Mouse (Mus musculus) forebrain, embryonic 12.5 days (tissue): ENCODE measurements at regions not wholly inside any gene's neighbourhood (a gene's known extent, or its start where the extent isn't known, plus 50 kb on each side); places are given as distances from the start of the nearest gene placed in this dataset.
"Not testable (repeated sequence)": the region's sequence is repeated elsewhere in the genome, so short reads cannot be mapped to it uniquely, and the experiment has no call there.

Experiments
- ATAC-seq: fragments of 200-750 bp; cut with Nextera tagmentation; 2 replicates; pipeline ENCODE4 v1.8.0; 2017; ENCODE audit warnings: moderate TSS enrichment; ENCODE audit not compliant: low FRiP score
- H3K27ac ChIP-seq: fragments of 300-500 bp; sonication (generic); 2 replicates; pipeline ENCODE4 v1.5.1; 2016; ENCODE audit warnings: mild to moderate bottlenecking
- H3K27me3 ChIP-seq: fragments of 300-500 bp; sonication (generic); 2 replicates; pipeline ENCODE4 v1.6.1; 2016; ENCODE audit warnings: mild to moderate bottlenecking
- H3K36me3 ChIP-seq: fragments of 300-500 bp; sonication (generic); replicated peaks from 2 replicates; pipeline ENCODE4 v1.6.1; 2016; ENCODE audit warnings: mild to moderate bottlenecking
- H3K4me1 ChIP-seq: fragments of 300-500 bp; sonication (generic); 2 replicates; pipeline ENCODE4 v1.6.1; 2016
- H3K4me2 ChIP-seq: fragments of 300-500 bp; sonication (generic); 2 replicates; pipeline ENCODE4 v1.6.1; 2016; ENCODE audit warnings: mild to moderate bottlenecking, moderate library complexity
- H3K4me3 ChIP-seq: fragments of 300-500 bp; sonication (generic); replicated peaks from 2 replicates; pipeline ENCODE4 v1.5.1; 2016; ENCODE audit warnings: mild to moderate bottlenecking
- H3K9ac ChIP-seq: fragments of 300-500 bp; sonication (generic); 2 replicates; pipeline ENCODE4 v1.6.1; 2016; ENCODE audit warnings: mild to moderate bottlenecking
- H3K9me3 ChIP-seq: fragments of 300-500 bp; sonication (generic); 2 replicates; pipeline ENCODE4 v1.6.1; 2016
- WGBS: fragments of 180-500 bp; shearing (Covaris S2); methylation state at CpG from one replicate; pipeline ENCODE4 v1.1.7; 2016; 5-methylcytosine and 5-hydroxymethylcytosine counted together

DNA sequence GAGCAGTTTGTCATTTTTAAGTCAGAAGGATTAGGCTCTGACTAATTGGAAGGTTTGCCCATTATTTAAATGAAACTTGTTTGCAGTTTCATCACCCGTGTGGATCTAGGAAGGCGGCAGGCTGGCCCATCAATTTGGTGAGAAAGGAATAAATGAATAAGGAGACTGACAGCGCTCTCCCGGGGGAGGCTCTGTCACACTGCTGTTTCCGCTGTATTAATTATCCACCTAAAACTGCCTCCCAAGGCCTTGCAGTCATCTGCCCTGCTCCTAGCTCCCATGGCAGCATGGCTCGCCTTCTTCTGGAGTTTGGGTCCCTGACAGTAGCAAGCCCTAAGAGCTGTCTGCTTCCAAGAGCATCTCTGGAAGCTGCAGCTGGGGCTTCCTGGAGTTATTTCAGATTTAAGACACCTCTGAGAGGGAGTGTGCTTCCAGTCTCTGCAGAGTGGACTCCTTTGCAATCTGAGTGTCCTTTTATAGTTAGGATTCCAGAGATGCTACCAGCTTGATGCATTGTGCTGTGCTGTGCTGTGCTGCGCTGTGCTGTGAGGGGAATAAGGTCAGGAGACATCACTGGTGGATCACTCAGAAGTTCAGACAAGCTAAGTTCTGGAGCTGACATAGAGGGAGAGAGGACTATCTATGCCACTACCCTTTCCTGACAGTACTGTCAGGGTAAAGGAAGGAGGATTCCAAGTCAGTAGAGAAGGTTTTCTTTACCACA, 452.9 kb upstream of the Arid1b start:
- Histone ChIP-seq H3K27ac (no peak overlapping the region), H3K36me3 (no peaks in the 10 kb centered on the region), H3K27me3 (no peaks in the 10 kb centered on the region), H3K4me1 (peaks cover 10% of the 10 kb centered on the region), H3K4me2 (no peak overlapping the region), H3K9ac (no peak overlapping the region), H3K4me3 (no peak overlapping the region), H3K9me3 (no peaks in the 10 kb centered on the region)
- WGBS = 19% methylated on average over 7 of the region's 7 CpGs
- peak; percentile 63 for ATAC-seq

- Histone ChIP-seq H3K4me3 (no peak overlapping the region), H3K4me1 (peaks cover under 1% of the 10 kb centered on the region; the same call in 1 of the 2 replicates), H3K9ac (no peak overlapping the region), H3K36me3 (no peaks in the 10 kb centered on the region), H3K4me2 (no peak overlapping the region), H3K9me3 (no peaks in the 10 kb centered on the region), H3K27ac (no peak overlapping the region), H3K27me3 (no peaks in the 10 kb centered on the region)
- no peak for ATAC-seq
- 47% methylated on average over 2 of the region's 2 CpGs for WGBS
Observed at GRCm38 (mm10) chr17:4546579-4546978, 447.6 kb upstream of the Arid1b start.

GRCm38 (mm10) chr17:4553026-4553425, 441.1 kb upstream of the Arid1b start:
- H3K27ac ChIP-seq, H3K4me2 ChIP-seq, ATAC-seq, H3K36me3 ChIP-seq, H3K4me3 ChIP-seq, H3K27me3 ChIP-seq, H3K4me1 ChIP-seq, H3K9me3 ChIP-seq, H3K9ac ChIP-seq: not testable (repeated sequence)
- 87% methylated on average over 4 of the region's 4 CpGs for WGBS

DNA sequence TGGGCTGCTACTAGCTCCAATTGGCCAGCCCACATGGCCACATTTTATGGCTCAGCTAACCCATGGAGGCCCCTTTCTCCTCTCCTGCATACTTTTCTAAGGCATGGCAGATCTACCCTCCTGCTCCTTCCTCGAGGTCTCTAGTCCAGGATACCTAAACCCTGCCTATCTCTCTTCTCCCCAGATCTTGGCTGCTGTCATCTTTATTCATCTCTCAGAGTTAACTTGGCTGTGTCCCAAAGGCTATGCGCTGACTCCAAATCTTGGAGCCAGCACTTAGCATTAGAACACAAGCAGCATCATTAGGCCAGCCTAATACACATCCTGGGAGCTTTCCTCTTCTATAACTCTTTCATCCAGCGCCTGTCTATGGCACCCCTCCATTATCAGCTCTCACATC, 430.5 kb upstream of the Arid1b start:
- no peaks in the 10 kb centered on the region for H3K4me1 ChIP-seq
- no peaks in the 10 kb centered on the region for H3K27me3 ChIP-seq
- H3K9me3 ChIP-seq = no peaks in the 10 kb centered on the region
- no peak for ATAC-seq
- H3K9ac ChIP-seq = no peak overlapping the region
- H3K4me2 ChIP-seq = no peak overlapping the region
- H3K36me3 ChIP-seq = no peaks in the 10 kb centered on the region
- no peak overlapping the region for H3K4me3 ChIP-seq
- 82% methylated on average over 3 of the region's 3 CpGs for WGBS
- H3K27ac ChIP-seq = no peak overlapping the region

GRCm38 (mm10) chr17:4576883-4577282, 417.2 kb upstream of the Arid1b start:
- no peaks in the 10 kb centered on the region for H3K36me3 ChIP-seq
- ATAC-seq = no peak
- WGBS = 70% methylated on average over 5 of the region's 5 CpGs
- no peak overlapping the region for H3K9ac ChIP-seq
- no peak overlapping the region for H3K4me2 ChIP-seq
- no peak overlapping the region for H3K27ac ChIP-seq
- no peaks in the 10 kb centered on the region for H3K9me3 ChIP-seq
- H3K4me1 ChIP-seq = no peaks in the 10 kb centered on the region
- no peak overlapping the region for H3K4me3 ChIP-seq
- no peaks in the 10 kb centered on the region for H3K27me3 ChIP-seq

- ATAC-seq = no peak
- 89% methylated on average over 11 of the region's 11 CpGs for WGBS
- H3K27me3 ChIP-seq = no peaks in the 10 kb centered on the region
Observed at GRCm38 (mm10) chr17:4581851-4582250, 412.3 kb upstream of the Arid1b start.

DNA sequence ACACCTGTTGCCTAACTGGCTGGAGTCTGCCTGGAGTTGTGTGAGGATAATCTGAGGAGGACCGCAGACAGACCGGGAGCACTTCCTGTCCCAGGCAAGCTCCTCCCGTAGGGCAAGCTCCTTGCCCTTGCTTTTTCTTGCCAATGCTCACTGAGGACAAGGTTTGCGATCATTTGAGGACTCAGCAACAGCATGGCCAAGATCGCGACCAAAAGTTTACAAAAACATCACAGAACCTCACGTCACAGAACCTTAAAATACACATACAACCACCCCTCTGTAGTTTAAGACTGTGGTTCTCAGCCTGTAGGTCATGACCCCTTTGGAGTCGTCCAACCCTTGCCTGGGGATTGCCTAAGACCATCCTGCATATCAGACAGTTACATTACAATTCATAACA, 383.7 kb upstream of the Arid1b start:
- H3K9me3 ChIP-seq = 0 out of 2 replicates have a peak, but pooled peaks cover 3% of the 10 kb centered on the region
- H3K27me3 ChIP-seq = no peaks in the 10 kb centered on the region
- no peak for ATAC-seq
- H3K9ac ChIP-seq = no peak overlapping the region
- no peak overlapping the region for H3K27ac ChIP-seq
- no peaks in the 10 kb centered on the region for H3K4me1 ChIP-seq
- WGBS = 94% methylated on average over 8 of the region's 8 CpGs
- H3K4me3 ChIP-seq = no peak overlapping the region
- no peaks in the 10 kb centered on the region for H3K36me3 ChIP-seq
- no peak overlapping the region for H3K4me2 ChIP-seq

More at GRCm38 (mm10) chr17:4581851-4582250, 412.3 kb upstream of the Arid1b start:
- Histone ChIP-seq H3K36me3 (no peaks in the 10 kb centered on the region), H3K4me3 (no peak overlapping the region), H3K9ac (no peak overlapping the region), H3K4me1 (no peaks in the 10 kb centered on the region), H3K27ac (no peak overlapping the region), H3K4me2 (no peak overlapping the region), H3K9me3 (no peaks in the 10 kb centered on the region)

DNA sequence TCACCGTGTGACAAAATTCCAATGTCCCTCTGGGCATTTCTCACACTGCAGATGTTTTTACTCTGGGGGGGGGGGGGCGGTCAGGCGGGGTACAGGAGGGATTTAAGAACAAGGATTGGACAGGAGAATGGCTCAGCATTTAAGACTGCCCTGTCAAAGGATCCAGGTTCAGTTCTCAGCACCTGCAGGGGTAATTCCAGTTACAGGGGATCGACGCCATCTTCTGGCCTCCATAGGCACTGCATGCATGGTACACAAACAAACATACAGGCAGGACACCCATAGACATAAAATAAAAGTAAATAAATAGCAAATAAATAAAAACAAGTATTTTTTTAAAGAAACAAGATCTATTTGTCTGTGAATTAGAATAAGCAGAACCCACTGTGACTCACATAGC, 383.1 kb upstream of the Arid1b start:
- Histone ChIP-seq H3K36me3 (no peaks in the 10 kb centered on the region), H3K4me3 (no peak overlapping the region), H3K4me2 (no peak overlapping the region), H3K4me1 (no peaks in the 10 kb centered on the region), H3K27ac (no peak overlapping the region), H3K9me3 (0 out of 2 replicates have a peak, but pooled peaks cover 3% of the 10 kb centered on the region), H3K27me3 (no peaks in the 10 kb centered on the region), H3K9ac (no peak overlapping the region)
- no peak for ATAC-seq
- 88% methylated on average over 5 of the region's 5 CpGs for WGBS

- H3K27ac ChIP-seq = no peak overlapping the region
- ATAC-seq = no peak
- H3K4me2 ChIP-seq = no peak overlapping the region
- no peak overlapping the region for H3K9ac ChIP-seq
- no peaks in the 10 kb centered on the region for H3K36me3 ChIP-seq
- H3K9me3 ChIP-seq = 0 out of 2 replicates have a peak, but pooled peaks cover 3% of the 10 kb centered on the region
- WGBS = 87% methylated on average over 2 of the region's 2 CpGs
- H3K4me1 ChIP-seq = no peaks in the 10 kb centered on the region
- no peak overlapping the region for H3K4me3 ChIP-seq
- no peaks in the 10 kb centered on the region for H3K27me3 ChIP-seq
Observed at GRCm38 (mm10) chr17:4611711-4612110, 382.4 kb upstream of the Arid1b start.

DNA sequence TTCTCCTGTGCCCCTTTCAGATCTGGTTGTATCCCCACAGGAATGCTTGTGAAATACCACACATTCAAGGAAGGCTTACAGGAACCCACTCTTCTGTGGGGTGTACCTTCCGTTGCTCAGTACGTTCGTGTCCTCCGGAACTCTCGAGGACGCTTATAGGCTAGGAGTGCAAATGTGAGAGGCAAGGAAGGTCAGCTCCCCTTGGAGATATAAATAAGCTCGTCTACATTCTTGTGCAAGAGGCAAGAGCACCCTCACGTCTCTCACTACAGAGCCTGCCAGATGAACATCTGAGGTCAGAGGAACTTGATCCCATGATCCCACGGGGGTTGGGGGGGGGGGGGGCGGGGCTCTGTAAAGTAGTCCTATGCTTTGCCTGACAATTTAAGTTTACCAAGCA, 382.0 kb upstream of the Arid1b start:
- WGBS = 71% methylated on average over 10 of the region's 10 CpGs
- Histone ChIP-seq H3K4me3 (no peak overlapping the region), H3K36me3 (no peaks in the 10 kb centered on the region), H3K9me3 (0 out of 2 replicates have a peak, but pooled peaks cover 3% of the 10 kb centered on the region), H3K4me2 (no peak overlapping the region), H3K27me3 (no peaks in the 10 kb centered on the region), H3K9ac (no peak overlapping the region), H3K4me1 (no peaks in the 10 kb centered on the region), H3K27ac (no peak overlapping the region)
- ATAC-seq = no peak

DNA sequence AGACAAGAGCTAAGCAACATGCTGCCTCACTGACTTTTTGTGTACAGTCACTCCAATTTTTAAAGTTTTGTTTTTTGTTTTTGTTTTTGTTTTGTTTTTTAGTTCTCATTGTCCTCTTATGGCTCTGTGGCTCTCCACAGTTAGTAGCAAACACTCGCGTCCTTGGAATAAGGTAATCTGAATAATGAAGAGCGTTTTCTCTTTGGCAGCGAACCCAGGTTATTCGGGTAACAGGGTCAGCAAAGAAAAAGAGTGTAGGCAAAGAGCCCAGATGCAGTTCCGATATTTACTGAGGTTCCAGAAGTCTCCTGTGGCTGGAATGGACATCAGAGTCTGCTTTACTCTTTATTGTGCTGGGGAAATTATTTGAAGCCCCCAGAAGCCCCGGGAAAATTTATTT, 381.4 kb upstream of the Arid1b start:
- Histone ChIP-seq H3K27ac (no peak overlapping the region), H3K36me3 (no peaks in the 10 kb centered on the region), H3K4me1 (no peaks in the 10 kb centered on the region), H3K27me3 (no peaks in the 10 kb centered on the region), H3K4me2 (no peak overlapping the region), H3K9ac (no peak overlapping the region), H3K4me3 (no peak overlapping the region), H3K9me3 (0 out of 2 replicates have a peak, but pooled peaks cover 3% of the 10 kb centered on the region)
- ATAC-seq = no peak
- WGBS = 89% methylated on average over 7 of the region's 7 CpGs

DNA sequence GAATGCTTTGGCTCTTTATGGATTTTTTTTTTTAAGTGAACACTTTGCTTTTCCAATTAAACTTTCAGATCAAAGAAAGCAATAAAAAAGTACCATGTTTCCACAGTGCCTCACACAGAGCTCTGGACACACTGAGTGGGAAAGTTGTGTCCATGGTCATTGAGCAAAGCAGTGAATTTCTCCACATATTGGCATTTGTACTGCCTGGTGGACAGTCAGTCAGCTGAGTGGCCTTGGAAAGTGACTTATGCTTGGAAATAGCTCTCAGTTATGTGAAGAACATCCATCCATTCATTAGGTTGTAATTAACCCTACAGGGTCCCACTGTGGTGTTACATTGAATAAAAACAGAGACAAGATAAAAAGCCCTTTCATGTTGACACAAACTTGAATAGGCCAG, 373.8 kb upstream of the Arid1b start:
- Histone ChIP-seq H3K27me3 (no peaks in the 10 kb centered on the region), H3K4me2 (no peak overlapping the region), H3K9me3 (no peaks in the 10 kb centered on the region), H3K27ac (no peak overlapping the region), H3K4me3 (no peak overlapping the region), H3K36me3 (no peaks in the 10 kb centered on the region), H3K4me1 (no peaks in the 10 kb centered on the region), H3K9ac (no peak overlapping the region)
- no peak for ATAC-seq

- 100% methylated on average over 1 of the region's 1 CpGs for WGBS
- ATAC-seq, H3K27ac ChIP-seq, H3K9me3 ChIP-seq, H3K4me1 ChIP-seq, H3K4me2 ChIP-seq, H3K4me3 ChIP-seq, H3K9ac ChIP-seq, H3K36me3 ChIP-seq, H3K27me3 ChIP-seq: not testable (repeated sequence)
Observed at GRCm38 (mm10) chr17:4626126-4626525, 368.0 kb upstream of the Arid1b start.
